Mouse (Mus musculus): ENCODE results near the gene Scube2.

The Scube2 gene

GRCm38 (mm10) chr7:109865370-109866229 lies at the start of gene Scube2:
Gene Scube2 (minus strand): TSS chr7:109865679.
- no peak for DNase-seq (ENCODE audit: low read depth, low spot score)

- DNase-seq (ENCODE audit: low read depth, low spot score): no peak
Observed at GRCm38 (mm10) chr7:109906165-109906564, 40.7 kb upstream of the Scube2 start.

- DNase-seq (ENCODE audit: low read depth, low spot score): no peak
Observed at GRCm38 (mm10) chr7:109900921-109901320, 35.4 kb upstream of the Scube2 start.

- DNase-seq (ENCODE audit: low read depth, low spot score): no peak
Observed at GRCm38 (mm10) chr7:109898911-109899310, 33.4 kb upstream of the Scube2 start.

- peak; percentile 43 for DNase-seq (ENCODE audit: low read depth, low spot score)
Observed at GRCm38 (mm10) chr7:109892530-109892929, 27.1 kb upstream of the Scube2 start.

- DNase-seq (ENCODE audit: low read depth, low spot score): no peak
Observed at GRCm38 (mm10) chr7:109891786-109892185, 26.3 kb upstream of the Scube2 start.

- no peak for DNase-seq (ENCODE audit: low read depth, low spot score)
Observed at GRCm38 (mm10) chr7:109890256-109890655, 24.8 kb upstream of the Scube2 start.

- DNase-seq (ENCODE audit: low read depth, low spot score): no peak
Observed at GRCm38 (mm10) chr7:109889300-109889699, 23.8 kb upstream of the Scube2 start.

GRCm38 (mm10) chr7:109886249-109886648 lies 20.8 kb upstream of the Scube2 start:
- no peak for DNase-seq (ENCODE audit: low read depth, low spot score)

GRCm38 (mm10) chr7:109882574-109882973 lies 17.1 kb upstream of the Scube2 start:
- DNase-seq (ENCODE audit: low read depth, low spot score): no peak

- no peak for DNase-seq (ENCODE audit: low read depth, low spot score)
Observed at GRCm38 (mm10) chr7:109881561-109882099, 16.2 kb upstream of the Scube2 start.

GRCm38 (mm10) chr7:109879158-109879557 lies 13.7 kb upstream of the Scube2 start:
- DNase-seq (ENCODE audit: low read depth, low spot score): no peak

GRCm38 (mm10) chr7:109876085-109876484 lies 10.6 kb upstream of the Scube2 start:
- no peak for DNase-seq (ENCODE audit: low read depth, low spot score)

- no peak for DNase-seq (ENCODE audit: low read depth, low spot score)
Observed at GRCm38 (mm10) chr7:109875598-109875997, 10.1 kb upstream of the Scube2 start.

GRCm38 (mm10) chr7:109875033-109875432 lies 9.6 kb upstream of the Scube2 start:
- DNase-seq (ENCODE audit: low read depth, low spot score): no peak

- no peak for DNase-seq (ENCODE audit: low read depth, low spot score)
Observed at GRCm38 (mm10) chr7:109873170-109873569, 7.7 kb upstream of the Scube2 start.

GRCm38 (mm10) chr7:109871232-109871631 lies 5.8 kb upstream of the Scube2 start:
- DNase-seq (ENCODE audit: low read depth, low spot score): no peak

- DNase-seq (ENCODE audit: low read depth, low spot score): no peak
Observed at GRCm38 (mm10) chr7:109868498-109868897, 3.0 kb upstream of the Scube2 start.

- DNase-seq (ENCODE audit: low read depth, low spot score): no peak
Observed at GRCm38 (mm10) chr7:109866643-109867042, 1.2 kb upstream of the Scube2 start.

GRCm38 (mm10) chr7:109863561-109863960 lies 1.9 kb downstream of the Scube2 start:
- no peak for DNase-seq (ENCODE audit: low read depth, low spot score)

GRCm38 (mm10) chr7:109860162-109860561 lies 5.3 kb downstream of the Scube2 start:
- no peak for DNase-seq (ENCODE audit: low read depth, low spot score)

GRCm38 (mm10) chr7:109859354-109859753 lies 6.1 kb downstream of the Scube2 start:
- DNase-seq (ENCODE audit: low read depth, low spot score): no peak

- no peak for DNase-seq (ENCODE audit: low read depth, low spot score)
Observed at GRCm38 (mm10) chr7:109852752-109853212, 12.7 kb downstream of the Scube2 start.
